Mouse (Mus musculus): ENCODE measurements at regions not wholly inside any gene's neighbourhood (a gene's known extent, or its start where the extent isn't known, plus 50 kb on each side); places are given as distances from the start of the nearest gene placed in this dataset.

GRCm38 (mm10) chr16:50512080-50512479 is 78.9 kb downstream of the Ccdc54 start:
- TF ChIP-seq CTCF (IDR thresholded peaks at IDR 0.05; ENCODE audit: low read depth) (no peak), EP300 (IDR thresholded peaks at IDR 0.05; ENCODE audit: low read depth) (no peak)
- Histone ChIP-seq H3K36me3 (replicated peaks; ENCODE audit: control insufficient read depth, insufficient read depth, low read depth) (no peaks in the 10 kb centered on the region), H3K27ac (no peak overlapping the region), H3K4me3 (ENCODE audit: insufficient read depth in 1 of 2, low read depth in 2 of 2, low read length in 2 of 2) (no peak overlapping the region), H3K4me1 (replicated peaks; ENCODE audit: control insufficient read depth in 2 of 2, insufficient read depth in 2 of 2, low read length in 1 of 2) (no peaks in the 10 kb centered on the region), H3K4me2 (ENCODE audit: low read depth) (no peak overlapping the region), H3K9me3 (ENCODE audit: control insufficient read depth, low read length) (no peaks in the 10 kb centered on the region), H3K27me3 (ENCODE audit: control insufficient read depth, insufficient read depth, low read length) (no peaks in the 10 kb centered on the region), H3K9ac (replicated peaks) (no peak overlapping the region)
- WGBS (ENCODE audit: insufficient replicate concordance) = 28% methylated on average over 3 of the region's 3 CpGs
- DNase-seq (ENCODE audit: low read depth in 3 of 3, low spot score in 3 of 3) (no peak), ATAC-seq (ENCODE audit: insufficient read depth) (no peak)

- Histone ChIP-seq H3K36me3 (replicated peaks; ENCODE audit: control insufficient read depth, insufficient read depth, low read depth) (no peaks in the 10 kb centered on the region), H3K9me3 (ENCODE audit: control insufficient read depth, low read length) (no peaks in the 10 kb centered on the region), H3K4me3 (ENCODE audit: insufficient read depth in 1 of 2, low read depth in 2 of 2, low read length in 2 of 2) (no peak overlapping the region), H3K27me3 (ENCODE audit: control insufficient read depth, insufficient read depth, low read length) (no peaks in the 10 kb centered on the region), H3K4me2 (ENCODE audit: low read depth) (no peak overlapping the region), H3K9ac (replicated peaks) (no peak overlapping the region), H3K4me1 (replicated peaks; ENCODE audit: control insufficient read depth in 2 of 2, insufficient read depth in 2 of 2, low read length in 1 of 2) (no peaks in the 10 kb centered on the region), H3K27ac (no peak overlapping the region)
- ATAC-seq (ENCODE audit: insufficient read depth) = no peak
- 49% methylated on average over 4 of the region's 4 CpGs for WGBS (ENCODE audit: insufficient replicate concordance)
- no peak for DNase-seq (ENCODE audit: low read depth in 3 of 3, low spot score in 3 of 3)
- no peak for TF ChIP-seq CTCF (IDR thresholded peaks at IDR 0.05; ENCODE audit: low read depth)
- no peak for TF ChIP-seq EP300 (IDR thresholded peaks at IDR 0.05; ENCODE audit: low read depth)
Measured at GRCm38 (mm10) chr16:50509529-50509895, 77.3 kb upstream of the Bbx start.

- Histone ChIP-seq H3K27me3 (ENCODE audit: control insufficient read depth, insufficient read depth, low read length) (no peaks in the 10 kb centered on the region), H3K9ac (replicated peaks) (no peak overlapping the region), H3K4me2 (ENCODE audit: low read depth) (no peak overlapping the region), H3K4me1 (replicated peaks; ENCODE audit: control insufficient read depth in 2 of 2, insufficient read depth in 2 of 2, low read length in 1 of 2) (no peaks in the 10 kb centered on the region), H3K36me3 (replicated peaks; ENCODE audit: control insufficient read depth, insufficient read depth, low read depth) (no peaks in the 10 kb centered on the region), H3K4me3 (ENCODE audit: insufficient read depth in 1 of 2, low read depth in 2 of 2, low read length in 2 of 2) (no peak overlapping the region), H3K9me3 (ENCODE audit: control insufficient read depth, low read length) (no peaks in the 10 kb centered on the region), H3K27ac (no peak overlapping the region)
- ATAC-seq (ENCODE audit: insufficient read depth) = no peak
- 61% methylated on average over 14 of the region's 14 CpGs for WGBS (ENCODE audit: insufficient replicate concordance)
- DNase-seq (ENCODE audit: low read depth in 3 of 3, low spot score in 3 of 3) = no peak
- TF ChIP-seq EP300 (IDR thresholded peaks at IDR 0.05; ENCODE audit: low read depth) (no peak), CTCF (IDR thresholded peaks at IDR 0.05; ENCODE audit: low read depth) (no peak)
Measured at GRCm38 (mm10) chr16:50508673-50509528, 76.7 kb upstream of the Bbx start.

GRCm38 (mm10) chr16:50504619-50505018 is 72.4 kb upstream of the Bbx start:
- H3K9me3 ChIP-seq (ENCODE audit: control insufficient read depth, low read length) = no peaks in the 10 kb centered on the region
- H3K27me3 ChIP-seq (ENCODE audit: control insufficient read depth, insufficient read depth, low read length) = no peaks in the 10 kb centered on the region
- no peak for TF ChIP-seq CTCF (IDR thresholded peaks at IDR 0.05; ENCODE audit: low read depth)
- no peak for TF ChIP-seq EP300 (IDR thresholded peaks at IDR 0.05; ENCODE audit: low read depth)
- H3K36me3 ChIP-seq (replicated peaks; ENCODE audit: control insufficient read depth, insufficient read depth, low read depth) = no peaks in the 10 kb centered on the region
- H3K27ac ChIP-seq = no peak overlapping the region
- H3K4me2 ChIP-seq (ENCODE audit: low read depth) = no peak overlapping the region
- no peaks in the 10 kb centered on the region for H3K4me1 ChIP-seq (replicated peaks; ENCODE audit: control insufficient read depth in 2 of 2, insufficient read depth in 2 of 2, low read length in 1 of 2)
- WGBS (ENCODE audit: insufficient replicate concordance) = 44% methylated on average over 3 of the region's 3 CpGs
- H3K4me3 ChIP-seq (ENCODE audit: insufficient read depth in 1 of 2, low read depth in 2 of 2, low read length in 2 of 2) = no peak overlapping the region
- no peak overlapping the region for H3K9ac ChIP-seq (replicated peaks)
- ATAC-seq (ENCODE audit: insufficient read depth) (no peak), DNase-seq (ENCODE audit: low read depth in 3 of 3, low spot score in 3 of 3) (no peak)

GRCm38 (mm10) chr16:50498909-50499308 is 66.7 kb upstream of the Bbx start:
- H3K27me3 ChIP-seq (ENCODE audit: control insufficient read depth, insufficient read depth, low read length) = no peaks in the 10 kb centered on the region
- no peak for ATAC-seq (ENCODE audit: insufficient read depth)
- H3K4me3 ChIP-seq (ENCODE audit: insufficient read depth in 1 of 2, low read depth in 2 of 2, low read length in 2 of 2) = no peak overlapping the region
- H3K27ac ChIP-seq = no peak overlapping the region
- no peaks in the 10 kb centered on the region for H3K9me3 ChIP-seq (ENCODE audit: control insufficient read depth, low read length)
- 67% methylated on average over 7 of the region's 7 CpGs for WGBS (ENCODE audit: insufficient replicate concordance)
- H3K4me1 ChIP-seq (replicated peaks; ENCODE audit: control insufficient read depth in 2 of 2, insufficient read depth in 2 of 2, low read length in 1 of 2) = no peaks in the 10 kb centered on the region
- DNase-seq (ENCODE audit: low read depth in 3 of 3, low spot score in 3 of 3) = no peak
- H3K9ac ChIP-seq (replicated peaks) = no peak overlapping the region
- no peaks in the 10 kb centered on the region for H3K36me3 ChIP-seq (replicated peaks; ENCODE audit: control insufficient read depth, insufficient read depth, low read depth)
- H3K4me2 ChIP-seq (ENCODE audit: low read depth) = no peak overlapping the region
- TF ChIP-seq EP300 (IDR thresholded peaks at IDR 0.05; ENCODE audit: low read depth) = no peak
- TF ChIP-seq CTCF (IDR thresholded peaks at IDR 0.05; ENCODE audit: low read depth) = no peak

Data from liver, embryonic 14.5 days (tissue).